Mouse (Mus musculus): ENCODE measurements around the gene Gnaq.
"Not testable (repeated sequence)": the region's sequence is repeated elsewhere in the genome, so short reads cannot be mapped to it uniquely, and the experiment has no call there.

Gnaq gene

DNA sequence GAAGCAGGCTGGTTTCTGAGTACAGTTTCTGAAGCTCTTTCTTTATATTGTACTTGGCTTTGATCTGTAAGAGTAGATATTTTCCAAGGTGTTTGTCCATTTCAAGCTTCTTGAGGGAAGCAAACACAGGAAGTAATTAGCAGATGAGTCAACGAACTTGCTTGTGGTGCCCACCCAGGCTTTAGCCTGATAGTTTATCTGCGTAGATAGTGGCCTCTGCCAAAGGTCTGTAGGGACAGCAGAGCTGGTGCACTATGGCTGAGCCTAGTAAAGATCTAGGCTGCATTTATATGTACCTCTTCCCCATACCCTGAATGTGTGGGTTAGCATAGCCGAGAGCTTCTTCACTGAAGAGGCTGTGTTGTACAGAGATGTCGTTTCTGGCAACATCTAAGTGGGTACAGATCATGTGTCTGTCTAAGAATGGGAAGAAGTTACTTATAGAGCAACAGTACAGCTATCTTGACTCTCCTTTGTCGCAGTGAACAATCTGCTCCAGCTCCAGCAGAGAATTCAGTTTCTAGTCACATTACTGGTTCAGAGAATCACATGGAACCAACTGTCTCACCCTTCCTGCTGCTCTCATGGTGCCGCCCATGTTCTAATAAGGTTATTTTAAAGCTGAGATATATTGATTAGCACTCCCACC lies 127.3 kb downstream of the Gnaq start:
- DNase-seq (ENCODE audit: low read depth): no peak

DNA sequence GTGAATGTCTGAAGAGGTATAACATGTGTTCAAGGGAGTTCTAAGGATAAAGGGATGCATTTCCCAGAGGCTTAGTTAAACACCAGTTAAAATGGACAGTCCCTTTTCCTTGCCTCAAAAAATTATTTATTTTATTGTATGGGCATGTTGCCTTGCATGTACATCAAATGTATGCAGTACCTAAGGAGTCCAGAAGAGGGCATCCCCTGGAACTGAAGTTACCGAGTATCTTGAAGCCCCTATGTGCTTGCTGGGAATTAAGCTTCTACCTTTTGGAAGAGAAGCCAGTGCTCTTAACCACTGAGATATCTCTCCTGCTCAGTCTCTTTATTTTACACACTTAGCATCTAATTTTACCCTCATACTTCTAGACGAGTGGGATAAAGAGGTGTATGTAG lies 127.8 kb downstream of the Gnaq start:
- peak; percentile 63 for DNase-seq (ENCODE audit: low read depth)

DNA sequence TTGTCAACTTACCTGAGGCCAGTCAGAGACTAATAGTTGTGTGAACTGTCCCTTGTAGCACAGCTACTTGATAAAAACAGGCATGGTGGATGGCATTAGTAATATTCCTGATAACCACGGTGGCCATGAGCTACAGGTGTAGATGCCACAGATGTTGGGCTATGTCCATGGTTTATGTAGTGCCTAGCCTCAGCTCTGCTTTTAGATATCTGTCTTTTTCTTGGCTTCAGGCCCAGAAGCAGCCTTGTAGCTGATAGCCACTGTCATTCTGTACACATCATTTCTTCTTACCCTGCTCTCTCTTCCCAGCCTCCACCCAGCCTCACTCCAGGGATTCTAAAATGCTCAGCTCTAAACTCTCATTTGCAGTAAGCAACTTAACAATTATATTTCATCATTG lies 128.3 kb downstream of the Gnaq start:
- no peak for DNase-seq (ENCODE audit: low read depth)

DNA sequence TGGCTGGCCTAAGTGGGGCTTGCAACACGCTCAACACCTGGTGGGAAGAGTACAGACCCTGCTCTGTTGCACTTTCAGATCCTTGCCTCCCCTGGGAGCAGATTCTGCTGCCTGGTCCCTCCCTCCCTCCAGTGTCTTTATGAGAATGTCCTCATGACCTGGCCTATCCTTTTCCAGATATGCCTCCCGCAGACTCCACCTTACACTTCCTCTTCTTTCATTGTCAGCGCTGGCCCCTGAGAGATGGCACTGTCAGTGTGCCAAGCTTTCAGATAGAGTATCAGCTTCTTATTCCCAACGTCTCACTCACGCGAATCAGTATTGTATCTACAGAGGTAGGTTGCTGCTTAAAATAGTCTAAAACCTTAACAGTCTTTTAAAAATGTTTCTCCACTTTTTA lies 129.0 kb downstream of the Gnaq start:
- DNase-seq (ENCODE audit: low read depth): no peak

DNA sequence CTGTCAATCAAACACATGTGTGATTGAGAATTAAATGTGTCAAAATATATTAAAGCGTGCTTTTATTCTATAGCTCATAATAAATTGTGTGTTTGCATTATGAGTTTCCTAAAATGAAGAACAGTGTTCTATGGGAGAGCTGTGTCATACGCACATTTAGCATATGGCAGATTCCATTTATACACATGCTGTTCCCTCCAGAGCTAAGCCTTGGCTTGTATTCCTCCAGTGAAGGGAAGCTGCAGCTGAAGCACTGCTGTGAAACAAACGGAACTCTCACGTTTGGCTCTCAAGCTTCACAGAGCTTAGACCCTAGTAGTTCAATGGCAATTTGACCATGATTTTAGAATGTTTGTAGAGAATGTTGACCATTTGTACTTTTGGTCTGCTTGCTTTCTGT lies 129.7 kb downstream of the Gnaq start:
- DNase-seq (ENCODE audit: low read depth): no peak

DNA sequence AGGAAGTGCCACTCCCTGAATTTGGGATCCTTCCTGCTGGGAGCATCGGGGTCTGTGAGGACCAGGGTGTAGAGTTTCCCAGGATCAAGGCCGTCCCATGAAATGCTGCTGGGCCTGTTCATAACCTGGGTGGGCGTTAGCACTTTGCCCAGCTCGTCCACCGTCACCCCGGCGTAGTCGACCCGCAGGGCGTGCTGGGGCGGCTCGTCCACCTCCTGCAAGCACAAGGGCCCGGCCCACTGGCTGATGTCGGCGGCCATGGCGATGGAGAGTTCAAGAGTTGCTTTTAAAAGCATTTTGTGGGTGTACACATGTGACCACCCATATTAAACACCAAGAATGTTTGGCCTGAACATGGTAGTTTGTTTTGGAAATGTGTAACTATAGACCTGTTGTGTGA lies 134.7 kb downstream of the Gnaq start:
- not testable (repeated sequence) for DNase-seq (ENCODE audit: low read depth)

DNA sequence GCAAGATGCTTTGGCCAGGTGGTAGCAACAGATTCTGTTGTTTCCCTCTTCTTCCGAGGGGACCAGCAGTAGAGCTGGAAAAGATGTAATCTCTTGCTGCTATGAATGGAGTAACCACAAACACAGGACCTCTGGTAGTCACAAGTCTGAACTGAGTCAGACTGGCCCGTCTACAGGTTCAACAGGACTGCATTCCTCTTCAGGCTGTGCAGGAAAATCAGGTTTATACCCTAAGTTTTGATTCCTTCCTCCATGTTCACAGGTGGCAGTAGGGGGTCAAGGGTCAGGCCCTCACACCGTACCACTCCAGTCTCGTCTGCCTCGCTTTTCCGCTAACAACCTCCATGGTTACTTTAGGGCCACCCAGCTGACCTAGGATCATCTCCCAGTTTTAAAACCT lies 137.6 kb downstream of the Gnaq start:
- DNase-seq (ENCODE audit: low read depth): no peak

DNA sequence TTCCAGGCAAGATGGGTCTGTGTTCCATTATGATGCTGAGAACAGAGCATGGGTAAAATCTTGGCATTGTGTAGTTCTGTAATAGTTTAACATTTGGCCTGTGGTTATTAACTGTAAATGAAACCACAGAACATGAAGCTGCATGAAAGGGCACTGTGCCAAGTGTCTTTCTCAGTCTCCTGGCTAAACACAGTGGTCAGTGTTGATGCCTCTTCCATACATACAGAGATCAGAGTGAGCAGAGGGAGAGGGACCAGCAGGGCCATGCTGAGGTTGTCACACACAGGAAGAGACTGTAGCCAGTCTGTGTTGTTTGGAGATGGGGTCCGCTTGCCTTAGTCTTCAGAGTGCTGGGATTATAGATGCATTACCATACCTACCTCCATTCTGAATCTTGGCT lies 138.4 kb downstream of the Gnaq start:
- peak; percentile 76 for DNase-seq (ENCODE audit: low read depth)

DNA sequence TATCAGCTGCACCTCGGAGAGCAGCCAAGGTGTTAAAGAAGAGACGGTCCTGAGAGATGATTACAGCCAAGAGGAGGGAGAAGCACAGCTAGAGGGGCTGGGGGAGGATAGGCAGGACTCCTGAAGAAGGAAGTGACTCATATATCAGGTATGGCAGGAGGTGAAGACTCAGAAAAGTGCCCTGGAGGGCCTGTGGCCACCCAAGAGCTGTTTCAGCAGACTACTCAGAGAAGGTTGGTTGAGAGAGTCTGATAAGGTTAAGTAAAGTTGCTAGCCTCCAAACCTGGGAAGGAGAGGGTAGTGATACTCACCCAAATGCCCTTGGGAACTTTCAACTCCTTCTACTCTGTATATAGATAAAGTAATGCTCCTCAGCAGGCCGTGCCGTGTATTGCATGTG lies 140.4 kb downstream of the Gnaq start:
- DNase-seq (ENCODE audit: low read depth): no peak

DNA sequence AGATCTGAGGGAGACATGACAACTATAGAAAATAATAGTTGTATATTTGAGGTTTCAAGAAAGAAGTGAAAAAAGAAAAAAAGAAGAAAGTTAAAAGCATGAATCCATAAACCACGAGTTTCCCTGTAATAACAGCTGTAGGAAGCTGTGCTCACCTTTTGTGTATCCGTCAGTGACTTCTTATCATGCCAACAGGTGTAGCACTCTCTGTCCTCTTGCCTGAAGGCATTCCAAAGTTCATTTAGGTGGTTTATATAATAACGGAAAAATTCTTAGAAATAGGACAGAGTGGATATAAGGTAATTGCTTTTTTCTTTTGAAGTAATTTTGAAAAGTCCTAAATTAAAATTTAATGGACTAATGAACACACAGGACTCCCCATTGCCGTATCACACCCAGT lies 147.6 kb downstream of the Gnaq start:
- no peak for DNase-seq (ENCODE audit: low read depth)

DNA sequence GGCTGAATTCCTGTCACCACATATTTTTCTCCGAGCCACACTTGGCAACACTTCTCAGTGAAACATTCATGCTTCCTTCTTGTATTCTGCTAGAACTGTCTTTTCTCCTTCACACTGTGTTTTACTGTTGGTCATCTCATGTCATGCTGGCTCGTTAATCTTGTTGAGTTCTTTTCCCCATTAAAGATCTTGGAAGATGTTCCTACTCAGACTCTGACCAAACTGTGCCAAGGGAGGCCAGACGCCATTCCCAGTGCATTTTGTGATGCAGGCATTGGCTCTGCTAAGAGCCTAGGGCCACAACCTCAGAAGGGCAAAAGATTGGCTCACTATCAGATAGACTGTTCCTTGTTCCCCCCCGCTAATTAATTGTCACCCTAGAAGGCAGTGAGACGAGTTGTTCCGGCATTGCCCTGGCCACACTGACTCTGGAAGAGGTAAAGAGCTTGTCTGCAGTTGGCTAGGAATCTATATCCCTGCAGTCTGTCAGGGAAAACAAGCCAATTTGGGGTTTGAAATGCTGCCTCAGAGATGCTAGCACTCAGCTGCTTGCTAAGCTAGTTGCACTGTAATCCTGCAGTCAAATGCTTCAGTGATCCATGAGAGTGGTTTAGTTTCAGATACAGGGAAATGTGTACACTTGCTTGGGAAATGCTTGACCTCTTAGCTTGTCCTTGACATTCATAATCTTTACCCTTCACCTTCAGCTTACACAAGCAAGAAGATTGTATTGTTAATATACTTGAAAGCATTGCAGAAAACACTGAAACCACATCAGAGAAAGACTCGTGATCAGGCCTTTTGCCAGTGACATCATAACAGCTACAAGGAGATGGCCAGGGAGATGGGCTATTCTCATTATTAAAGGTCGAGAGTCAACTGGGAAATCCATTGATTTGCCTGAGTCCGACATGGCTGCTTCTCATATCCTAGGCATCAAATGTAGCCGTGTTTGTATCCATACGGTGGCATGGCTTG lies 152.7 kb downstream of the Gnaq start:
- DNase-seq (ENCODE audit: low read depth): no peak

DNA sequence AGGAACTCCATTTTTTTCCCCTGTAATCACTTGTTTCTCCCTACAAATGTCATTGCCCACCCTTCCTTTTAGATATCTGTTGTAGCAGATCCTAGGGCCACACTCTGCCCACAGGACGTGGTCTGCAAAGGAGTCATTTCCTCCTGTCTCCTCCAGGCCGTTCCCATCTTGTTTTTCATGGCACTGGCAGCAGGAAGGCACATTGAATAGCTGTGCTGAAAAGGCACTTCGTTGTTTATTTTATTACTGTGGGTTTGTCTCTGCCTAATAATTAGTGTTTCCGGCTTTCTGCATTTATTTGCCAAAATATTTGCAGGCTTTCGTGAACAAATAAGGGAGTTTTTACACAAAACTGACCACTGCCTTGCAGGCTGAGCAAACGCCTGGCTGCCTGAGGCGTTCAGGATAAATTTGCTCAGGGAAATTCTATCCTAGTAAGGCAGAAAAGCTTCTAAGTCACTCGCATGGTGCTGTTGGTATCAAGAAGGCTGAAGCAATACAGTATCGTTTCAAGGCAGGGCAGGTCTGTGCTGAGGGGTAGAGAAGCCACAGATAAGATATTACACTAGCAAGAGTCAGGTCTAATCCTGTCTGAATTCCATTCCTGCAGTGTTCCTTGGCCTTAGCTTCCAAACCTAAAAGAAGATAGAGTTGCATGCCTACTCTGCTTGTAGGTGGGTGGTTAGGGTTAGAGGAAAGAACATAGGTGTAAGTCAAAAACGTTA lies 154.0 kb downstream of the Gnaq start:
- no peak for DNase-seq (ENCODE audit: low read depth)

DNA sequence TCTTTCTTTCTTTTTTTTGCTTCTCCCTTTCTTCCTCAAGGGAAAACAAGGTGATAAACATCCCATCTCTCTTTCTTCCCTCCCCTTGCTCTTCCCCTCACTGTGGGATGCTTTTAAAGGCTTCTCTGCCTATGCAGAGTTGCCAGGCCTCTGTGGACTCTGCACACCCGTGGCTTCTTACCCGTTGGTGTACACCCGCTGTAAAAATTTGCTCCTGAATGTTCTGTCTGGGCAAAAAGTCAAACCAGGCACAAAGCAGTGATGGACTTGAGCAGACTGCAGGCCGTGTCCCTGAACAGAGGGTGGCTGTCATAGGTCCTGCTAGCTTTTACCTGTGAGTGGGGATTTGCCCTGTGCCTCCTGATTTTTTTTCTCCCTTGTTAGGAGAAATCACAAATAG lies 154.7 kb downstream of the Gnaq start:
- DNase-seq (ENCODE audit: low read depth): no peak

DNA sequence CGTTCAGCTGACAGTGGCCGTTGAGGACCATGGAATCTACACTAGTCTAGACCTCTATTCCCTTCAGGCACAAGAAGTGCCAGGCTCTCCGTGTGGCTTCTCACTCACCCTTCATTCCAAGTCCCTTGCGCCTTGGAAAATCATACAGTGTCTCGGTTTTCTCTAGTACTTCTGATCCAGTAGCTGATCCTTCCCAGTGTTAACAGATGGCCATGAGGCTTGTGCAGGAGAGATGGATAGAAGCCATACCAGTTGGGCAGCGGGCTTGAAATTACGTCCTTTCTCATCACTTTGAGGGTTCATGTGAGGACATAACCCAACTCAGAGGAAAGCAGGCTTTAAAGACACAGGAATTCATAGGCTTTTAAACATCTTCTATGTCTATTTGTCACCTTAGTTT lies 155.3 kb downstream of the Gnaq start:
- DNase-seq (ENCODE audit: low read depth): no peak

DNA sequence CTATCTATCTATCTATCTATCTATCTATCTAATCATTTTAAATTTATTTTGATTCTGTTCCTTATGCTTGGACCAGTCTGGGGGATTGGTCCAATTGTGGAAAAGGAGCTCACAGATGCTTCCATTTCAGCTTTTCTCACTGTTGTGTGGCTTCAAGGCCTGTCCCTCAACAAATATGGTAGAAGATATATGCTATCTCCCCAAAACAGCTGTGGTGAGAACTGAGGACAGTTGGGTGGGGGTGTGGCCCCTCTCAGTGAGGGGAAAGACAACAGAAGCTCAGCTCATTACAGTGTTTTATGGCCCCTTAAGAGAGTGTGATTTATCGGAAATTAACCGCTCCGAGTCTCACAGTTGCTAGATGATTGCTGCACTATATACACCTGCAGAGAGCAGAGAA lies 158.5 kb downstream of the Gnaq start:
- no peak for DNase-seq (ENCODE audit: low read depth)

DNA sequence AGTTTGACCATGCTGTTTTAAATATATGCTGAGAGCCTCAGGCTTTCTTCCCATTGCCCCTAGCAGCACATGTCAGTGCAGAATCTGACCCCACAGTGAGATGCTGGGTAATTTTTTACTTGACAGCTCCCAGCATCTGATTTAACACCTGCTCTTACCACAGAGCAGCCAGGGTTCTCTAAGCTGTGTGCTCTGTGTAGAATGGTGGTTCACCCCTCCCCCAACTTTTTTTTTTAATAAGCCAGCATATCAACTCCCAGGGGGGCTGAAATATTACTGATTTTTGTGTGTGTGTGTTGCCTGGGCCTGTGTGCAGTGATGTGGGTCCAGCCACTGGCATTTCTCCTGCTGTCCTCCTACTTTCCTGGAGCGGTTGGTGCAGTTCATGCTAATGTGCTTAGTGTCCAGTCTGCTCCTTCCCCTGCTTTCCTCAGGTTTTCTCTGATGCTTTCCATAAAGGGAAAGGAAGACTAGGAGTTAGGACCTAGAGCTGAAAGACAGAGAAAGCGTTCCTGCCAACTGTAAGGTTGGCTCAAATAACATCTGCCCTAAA lies 159.5 kb downstream of the Gnaq start:
- no peak for DNase-seq (ENCODE audit: low read depth)

DNA sequence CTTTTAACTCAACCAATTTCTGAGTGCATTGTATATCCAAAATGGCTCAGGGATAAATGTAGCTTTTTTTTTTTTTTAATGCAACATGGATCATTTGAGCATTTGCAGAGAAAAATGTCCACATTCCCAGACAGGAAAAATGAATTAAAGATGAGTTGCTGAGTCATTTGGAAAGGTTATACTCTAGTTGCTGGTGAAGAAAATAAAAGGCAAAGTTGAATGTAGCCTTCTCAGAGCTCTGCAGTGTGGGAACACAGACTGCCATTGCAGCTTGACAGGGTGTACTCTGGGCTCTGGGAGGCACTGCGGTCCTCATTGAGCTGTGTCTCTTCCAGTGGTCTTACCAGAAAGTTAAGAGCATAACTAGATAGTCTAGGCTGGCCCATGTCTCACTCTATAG lies 160.3 kb downstream of the Gnaq start:
- DNase-seq (ENCODE audit: low read depth): no peak

DNA sequence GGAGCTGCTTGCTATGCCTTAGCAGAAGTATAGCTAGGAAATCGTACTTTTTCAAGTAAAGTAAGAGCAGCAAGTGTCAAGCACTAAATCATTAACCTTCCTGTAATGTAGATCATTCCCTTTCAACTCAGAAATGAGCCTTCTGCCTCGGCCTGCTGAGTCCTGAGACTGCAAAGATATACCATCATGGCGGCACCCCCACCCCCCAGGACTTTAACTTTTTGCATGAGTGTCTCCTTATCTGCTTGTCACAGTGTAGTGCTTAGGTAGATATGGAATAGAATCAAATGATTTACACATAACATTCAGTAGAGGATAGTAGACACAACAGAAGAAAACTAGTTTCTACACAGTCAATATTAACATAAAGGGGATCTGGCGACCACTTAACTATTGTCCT lies 167.8 kb downstream of the Gnaq start:
- no peak for DNase-seq (ENCODE audit: low read depth)

DNA sequence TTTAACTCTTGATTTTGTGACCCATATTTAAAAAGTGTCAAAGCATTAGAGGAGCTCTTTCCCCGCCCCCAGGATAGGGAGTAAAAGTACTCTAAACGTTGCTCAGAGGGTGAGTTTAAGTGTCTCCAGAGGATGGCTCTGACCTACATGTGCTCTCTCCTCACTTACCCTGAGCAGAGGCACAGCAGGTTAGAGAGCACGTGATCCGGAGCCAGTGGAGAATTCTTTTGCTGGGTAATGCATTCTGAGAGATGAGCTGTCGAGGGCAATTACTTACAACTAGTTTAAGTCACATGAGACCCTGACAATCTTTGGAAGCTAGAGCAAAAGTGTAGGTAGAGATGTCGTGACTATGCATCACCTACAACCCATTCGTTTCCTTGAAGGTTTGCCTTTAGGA lies 168.7 kb downstream of the Gnaq start:
- no peak for DNase-seq (ENCODE audit: low read depth)

DNA sequence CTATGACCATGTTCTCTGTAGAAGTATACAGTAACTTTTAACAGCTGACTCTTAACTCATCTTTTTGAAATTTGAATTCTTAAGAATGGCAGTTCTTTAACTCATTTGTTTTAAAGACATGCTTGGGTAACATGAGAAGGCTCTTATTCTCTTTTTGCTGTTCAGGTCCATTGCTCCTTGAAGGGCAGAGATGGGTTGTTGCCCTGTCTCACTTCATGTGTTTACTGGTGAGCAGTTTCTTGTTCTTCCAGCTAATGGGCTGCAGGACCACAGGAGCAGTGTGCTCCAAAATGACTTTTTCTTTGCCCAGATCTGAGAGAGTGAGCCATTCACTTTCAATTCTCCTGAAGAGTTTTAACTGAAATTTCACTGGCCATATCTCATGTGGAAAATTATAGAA lies 176.4 kb downstream of the Gnaq start:
- DNase-seq (ENCODE audit: low read depth): no peak

DNA sequence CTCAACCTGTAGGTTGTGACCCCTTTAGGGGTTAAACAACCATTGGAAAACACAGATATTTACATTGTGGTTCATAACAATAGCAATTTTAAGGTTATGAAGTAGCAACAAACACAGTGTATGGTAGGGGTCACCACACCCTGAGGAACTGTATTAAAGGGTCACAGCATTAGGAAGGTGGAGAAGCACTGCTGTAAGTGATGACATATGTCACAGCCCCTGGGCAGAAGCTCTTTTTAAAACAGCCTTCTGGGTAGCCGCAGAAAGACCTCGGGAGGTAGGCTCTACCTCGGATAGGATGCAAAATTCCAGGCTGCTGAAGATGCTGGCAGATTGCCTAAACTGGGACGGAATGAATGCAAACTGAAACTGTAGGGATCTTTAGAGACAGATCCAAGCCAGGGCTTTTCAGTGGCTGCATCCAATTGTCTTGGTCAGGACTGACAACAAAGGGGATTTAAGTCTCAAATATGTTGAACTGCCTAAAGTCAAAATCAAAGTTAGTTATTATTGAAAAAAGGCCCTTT lies 181.7 kb downstream of the Gnaq start:
- DNase-seq (ENCODE audit: low read depth): peak; percentile 38

DNA sequence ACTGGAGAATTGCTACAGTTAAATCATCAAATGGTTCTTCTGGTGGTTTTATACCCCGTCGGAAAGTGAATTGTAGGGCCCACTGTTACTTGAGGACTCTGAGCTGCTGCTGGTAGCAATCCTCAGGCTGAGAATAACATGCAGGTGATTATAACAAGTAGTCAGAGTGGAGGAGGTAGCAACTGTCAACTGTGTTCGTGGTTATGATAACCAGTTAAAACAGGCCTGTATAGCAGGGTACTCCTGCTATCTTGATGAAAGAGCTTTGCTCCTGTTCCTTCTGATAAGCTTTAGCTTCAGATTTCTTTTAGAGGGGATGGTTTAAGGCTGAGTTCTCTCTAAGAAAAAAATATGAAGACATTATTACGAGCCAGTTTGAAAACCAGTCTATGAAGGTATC lies 182.9 kb downstream of the Gnaq start:
- no peak for DNase-seq (ENCODE audit: low read depth)
